Mouse (Mus musculus): ENCODE measurements around the gene Cables2. TPM values are rescaled to one million over a fixed set of nuclear protein-coding genes. Genes with fewer than 3 reads are reported as not detected.
"Not testable (repeated sequence)": the region's sequence is repeated elsewhere in the genome, so short reads cannot be mapped to it uniquely, and the experiment has no call there.

The Cables2 gene
- polyA plus RNA-seq, 1 experiment from 2014 or later: 19.8 TPM

DNA sequence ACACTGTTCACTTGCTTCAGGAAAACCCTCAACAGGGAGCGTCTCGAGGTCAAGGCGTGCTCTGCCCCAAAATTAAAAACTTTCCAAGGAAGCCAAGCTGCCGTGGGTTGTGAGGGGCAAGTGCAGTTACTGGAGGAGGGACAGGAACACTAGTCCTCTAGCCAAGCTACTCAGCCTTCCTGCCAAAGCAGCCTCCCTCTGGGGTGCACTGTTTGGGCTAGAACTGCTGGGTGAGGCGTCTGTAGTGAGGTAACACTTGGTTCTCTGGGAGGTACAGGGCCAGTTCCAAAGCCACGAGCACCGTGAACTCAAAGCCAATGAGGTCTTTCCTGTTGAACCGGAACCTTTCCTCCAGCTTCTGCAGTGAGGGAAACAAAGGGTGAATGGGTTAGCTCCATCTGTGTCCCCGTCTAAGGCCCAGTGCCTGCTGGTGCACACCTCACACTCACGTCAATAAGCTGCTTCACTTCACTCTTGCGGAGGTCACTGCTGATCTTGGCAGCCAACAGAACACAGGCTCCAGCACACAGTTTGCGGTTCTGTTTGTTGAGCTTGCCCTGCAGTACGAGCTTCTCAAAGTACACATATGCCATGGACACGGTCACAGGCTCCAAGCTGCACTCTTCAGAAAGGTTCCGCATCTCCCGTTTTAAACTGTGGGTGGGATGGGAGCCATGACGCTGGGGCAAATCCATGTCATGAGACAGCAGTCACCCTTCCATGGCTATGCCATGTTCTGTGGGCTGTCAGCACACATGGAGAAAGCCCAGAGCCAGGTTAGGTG is 13.3 kb downstream of the Cables2 start:
- not testable (repeated sequence) for H3K4me3 ChIP-seq; H3K4me2 ChIP-seq; H3K9ac ChIP-seq; ATAC-seq (ENCODE audit: low FRiP score); H3K27ac ChIP-seq; H3K27me3 ChIP-seq; H3K9me3 ChIP-seq
- peaks cover 25% of the 10 kb centered on the region for H3K4me1 ChIP-seq (replicated peaks)
- WGBS: 75% methylated on average over 17 of the region's 17 CpGs
- H3K36me3 ChIP-seq: peaks cover 61% of the 10 kb centered on the region

DNA sequence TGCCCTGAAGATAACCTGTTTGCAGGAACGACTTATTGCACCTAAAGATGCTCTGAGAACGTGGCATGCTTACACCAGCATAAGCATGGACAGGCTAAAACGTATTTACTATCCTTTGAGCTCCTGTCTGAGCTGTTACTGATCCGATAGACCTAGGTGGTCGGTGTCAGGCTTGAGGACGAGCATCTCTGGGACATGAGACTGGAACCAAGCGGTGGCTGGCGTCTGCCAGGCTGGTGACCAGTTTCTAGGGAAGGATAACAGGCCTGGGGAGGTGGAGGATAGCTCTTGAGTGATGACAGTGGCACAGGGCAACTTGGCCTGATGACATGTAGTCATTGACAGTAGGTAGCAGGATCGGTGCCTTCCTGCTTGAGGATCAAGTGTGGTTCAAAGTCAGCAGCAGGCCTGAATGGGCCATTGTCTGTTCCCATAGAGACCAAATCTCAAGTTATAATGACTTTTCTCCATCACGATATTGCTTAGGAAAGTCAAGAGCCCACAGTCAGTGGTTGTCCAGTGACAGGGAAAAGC is 14.3 kb downstream of the Cables2 start:
- WGBS: 82% methylated on average over 10 of the region's 10 CpGs

DNA sequence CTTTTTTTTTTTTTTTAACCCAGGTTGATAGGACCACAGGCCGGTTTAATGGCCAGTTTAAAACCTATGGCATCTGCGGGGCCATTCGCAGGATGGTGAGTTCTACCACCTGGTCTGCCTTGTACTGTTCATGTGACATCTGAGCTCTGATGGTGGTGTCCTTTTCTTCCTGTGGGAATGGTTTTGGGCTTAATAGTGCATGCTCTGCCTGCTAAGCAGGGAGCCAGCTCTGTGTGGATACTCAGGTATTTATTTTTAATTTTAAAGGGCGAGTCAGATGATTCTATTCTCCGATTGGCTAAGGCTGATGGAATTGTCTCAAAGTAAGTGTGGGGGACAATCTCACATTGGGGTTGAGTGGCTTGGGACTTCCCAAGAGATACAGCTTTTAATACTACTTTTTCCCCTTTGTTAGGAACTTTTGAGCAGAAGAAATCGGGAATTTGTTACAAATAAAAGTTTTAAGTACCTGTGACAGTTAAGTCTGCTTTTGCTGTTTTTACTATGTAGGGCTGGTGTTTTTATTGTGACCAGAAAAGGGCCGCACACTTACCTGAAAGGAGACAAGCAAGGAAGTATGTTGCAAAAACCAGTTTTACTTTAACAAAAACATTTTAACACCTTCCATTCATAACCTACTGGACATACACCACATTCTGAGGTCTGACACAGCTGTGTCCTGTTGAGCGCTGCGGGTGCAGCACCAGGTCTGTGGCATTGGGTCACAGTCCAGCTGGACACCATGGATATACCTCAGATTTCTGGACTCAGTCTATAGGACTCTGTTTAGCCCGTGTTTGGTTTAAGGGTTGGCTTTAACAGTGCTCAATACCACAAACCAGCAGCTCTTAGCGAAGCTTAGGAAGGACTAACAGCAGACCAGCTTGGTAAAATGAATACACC is 15.1 kb downstream of the Cables2 start:
- Histone ChIP-seq H3K4me1 (replicated peaks) (peaks cover 25% of the 10 kb centered on the region), H3K27ac (peak overlapping the region; percentile 89), H3K4me3 (peak overlapping the region; percentile 86), H3K36me3 (peaks cover 47% of the 10 kb centered on the region), H3K4me2 (peak overlapping the region; percentile 93), H3K27me3 (no peaks in the 10 kb centered on the region), H3K9ac (peak overlapping the region; percentile 93), H3K9me3 (no peaks in the 10 kb centered on the region)
- no peak for ATAC-seq (ENCODE audit: low FRiP score)
- 57% methylated on average over 11 of the region's 11 CpGs for WGBS

More for the DNA sequence above, 14.3 kb downstream of the Cables2 start:
- not testable (repeated sequence) for H3K9ac ChIP-seq; H3K27me3 ChIP-seq; ATAC-seq (ENCODE audit: low FRiP score); H3K9me3 ChIP-seq; H3K4me3 ChIP-seq; H3K4me2 ChIP-seq; H3K27ac ChIP-seq
- H3K36me3 ChIP-seq: peaks cover 55% of the 10 kb centered on the region
- H3K4me1 ChIP-seq (replicated peaks): peaks cover 25% of the 10 kb centered on the region

DNA sequence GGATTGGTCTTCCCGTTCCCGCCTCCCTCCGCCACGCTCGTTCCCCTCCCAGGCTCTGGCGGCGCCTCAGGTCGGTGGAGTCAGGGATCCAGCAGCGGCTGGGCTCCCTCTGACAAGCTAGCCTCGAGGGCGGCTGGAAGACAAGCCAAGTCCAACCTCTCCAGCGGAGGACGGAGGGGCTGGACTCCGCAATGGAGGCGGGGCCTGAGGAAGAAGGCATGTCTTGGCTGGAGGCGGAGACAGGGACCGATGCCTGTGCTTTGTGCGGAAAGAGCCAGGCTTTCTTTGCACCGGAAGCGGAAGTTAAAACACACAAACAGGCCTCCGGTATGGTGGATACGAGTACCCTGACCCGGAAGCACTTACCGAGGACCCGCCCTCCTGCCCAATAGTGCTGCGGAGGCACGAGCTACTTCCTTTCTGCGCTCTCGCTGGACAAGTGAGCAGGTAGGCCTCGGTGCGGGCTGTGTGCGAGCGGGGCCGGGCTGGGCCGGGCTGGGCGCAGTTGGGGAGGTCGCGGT is 16.2 kb downstream of the Cables2 start, which contains the start of gene Rps21:
Gene Rps21 (plus strand): TSS at position 377 of the 521 bp plus-strand sequence.
- Histone ChIP-seq H3K9ac (peak within 1 kb of the TSS; percentile 93), H3K4me2 (peak within 1 kb of the TSS; percentile 93), H3K27ac (peak within 1 kb of the TSS; percentile 96), H3K4me1 (replicated peaks) (peaks cover 25% of the 10 kb centered on the region), H3K4me3 (peak within 1 kb of the TSS; percentile 86), H3K36me3 (peaks cover 36% of the 10 kb centered on the region), H3K27me3 (no peaks in the 10 kb centered on the region), H3K9me3 (no peaks in the 10 kb centered on the region)
- 0% methylated on average over 31 of the region's 38 CpGs for WGBS
- ATAC-seq (ENCODE audit: low FRiP score): peak; percentile 96

DNA sequence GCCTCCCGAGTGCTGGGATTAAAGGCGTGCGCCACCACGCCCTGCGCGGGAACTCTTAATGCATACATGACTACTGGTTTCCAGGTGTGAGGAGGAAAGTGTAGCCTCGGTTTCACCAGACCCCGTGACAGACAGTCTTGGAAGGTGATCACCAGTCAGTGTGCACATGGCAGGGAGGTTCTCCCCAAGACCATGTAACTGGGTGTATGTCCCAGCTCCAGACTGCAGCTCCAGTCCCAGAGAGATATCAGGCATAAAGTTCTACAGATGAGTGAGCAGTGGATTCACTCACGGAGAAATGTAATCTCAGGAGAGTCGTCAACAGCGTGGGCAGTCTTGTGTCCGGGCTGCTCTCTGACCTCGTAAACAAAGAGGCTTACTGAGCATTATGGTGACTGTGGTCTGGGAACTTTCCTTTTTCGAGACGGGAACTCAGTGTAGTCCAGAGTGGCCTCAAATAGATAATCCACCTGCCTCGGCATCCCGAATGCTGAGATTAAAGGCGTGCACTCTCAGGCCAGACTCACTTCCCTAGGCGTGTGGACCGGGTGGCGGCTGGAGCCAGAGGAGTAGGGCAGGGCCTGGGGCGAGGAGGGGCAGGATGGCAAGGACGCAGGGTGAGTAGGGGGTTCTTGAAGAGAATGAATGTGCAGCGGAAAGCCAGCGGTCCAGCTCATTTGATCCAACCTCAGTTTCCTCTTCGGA is 16.8 kb downstream of the Cables2 start:
- peaks cover 30% of the 10 kb centered on the region for H3K36me3 ChIP-seq
- ATAC-seq (ENCODE audit: low FRiP score): peak; percentile 71
- H3K27ac ChIP-seq: peak overlapping the region; percentile 96
- peaks cover 27% of the 10 kb centered on the region for H3K4me1 ChIP-seq (replicated peaks)
- no peaks in the 10 kb centered on the region for H3K9me3 ChIP-seq
- peak overlapping the region; percentile 86 for H3K4me3 ChIP-seq
- WGBS: 25% methylated on average over 26 of the region's 26 CpGs
- H3K27me3 ChIP-seq: no peaks in the 10 kb centered on the region
- peak overlapping the region; percentile 89 for H3K9ac ChIP-seq
- peak overlapping the region; percentile 83 for H3K4me2 ChIP-seq

DNA sequence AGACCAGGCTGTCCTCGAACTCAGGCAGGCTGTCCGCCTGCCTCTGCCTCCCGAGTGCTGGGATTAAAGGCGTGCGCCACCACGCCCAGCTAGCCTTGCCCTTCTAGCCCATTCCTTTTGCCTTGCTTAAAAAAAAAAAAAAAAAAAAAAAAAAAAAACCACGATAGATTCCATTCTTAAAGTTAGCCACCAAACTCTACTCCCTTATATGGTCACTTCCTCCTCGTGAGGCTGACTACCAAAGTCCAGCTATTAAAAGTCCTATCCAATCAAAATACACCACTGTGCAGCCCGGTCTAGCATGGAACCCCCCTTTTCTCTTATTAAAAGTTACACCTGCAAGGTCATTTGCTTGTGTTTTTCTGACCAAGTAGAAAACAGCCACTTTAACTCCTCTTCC is 17.6 kb downstream of the Cables2 start:
- H3K4me3 ChIP-seq: peak overlapping the region; percentile 86
- no peaks in the 10 kb centered on the region for H3K9me3 ChIP-seq
- peaks cover 22% of the 10 kb centered on the region for H3K36me3 ChIP-seq
- peaks cover 31% of the 10 kb centered on the region for H3K4me1 ChIP-seq (replicated peaks)
- H3K27me3 ChIP-seq: no peaks in the 10 kb centered on the region
- WGBS: 94% methylated on average over 9 of the region's 9 CpGs
- no peak overlapping the region; the same call in 1 of the 2 replicates for H3K27ac ChIP-seq
- ATAC-seq (ENCODE audit: low FRiP score): no peak
- no peak overlapping the region; the same call in 1 of the 2 replicates for H3K9ac ChIP-seq
- H3K4me2 ChIP-seq: peak overlapping the region; percentile 83

DNA sequence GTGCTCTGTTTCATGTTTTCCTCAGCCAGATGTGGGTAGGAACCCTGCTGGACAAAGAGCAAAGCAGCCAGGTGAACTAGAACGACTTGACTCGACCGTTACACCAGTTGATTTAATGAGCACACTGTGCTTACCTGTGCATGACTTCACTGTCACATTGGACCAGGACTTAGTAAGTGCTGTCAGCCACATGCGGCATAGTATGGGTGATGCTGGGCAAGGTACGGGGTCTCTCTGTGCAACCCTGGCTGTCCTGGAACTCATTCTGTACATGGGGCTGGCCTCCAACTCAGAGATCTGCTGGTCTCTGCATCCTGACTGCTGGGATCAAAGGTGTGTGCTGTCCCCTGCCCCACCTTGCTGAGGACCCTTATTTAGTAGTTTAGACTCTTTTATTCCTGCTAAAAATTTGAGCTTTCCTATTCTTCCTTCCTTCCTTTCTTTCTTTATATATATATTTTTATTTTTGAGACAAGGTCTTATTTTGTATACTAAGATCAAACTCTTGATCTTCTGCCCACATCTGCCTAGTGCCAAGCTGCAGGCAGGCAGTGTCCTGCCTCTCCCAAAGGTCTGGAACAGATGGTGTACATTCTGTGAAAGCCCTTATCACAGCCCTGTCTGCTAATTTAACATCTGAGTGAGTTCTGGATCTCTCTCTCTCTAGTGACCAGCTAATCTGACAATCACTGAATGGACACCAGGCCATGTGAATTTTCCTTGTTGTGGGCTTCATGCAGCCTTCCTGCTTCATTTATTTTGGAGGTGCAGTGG is 18.7 kb downstream of the Cables2 start:
- H3K9me3 ChIP-seq: no peaks in the 10 kb centered on the region
- H3K27ac ChIP-seq: no peak overlapping the region
- no peak overlapping the region for H3K4me2 ChIP-seq
- ATAC-seq (ENCODE audit: low FRiP score): no peak
- no peaks in the 10 kb centered on the region for H3K27me3 ChIP-seq
- H3K9ac ChIP-seq: no peak overlapping the region
- peaks cover 11% of the 10 kb centered on the region for H3K36me3 ChIP-seq
- H3K4me3 ChIP-seq: no peak overlapping the region
- H3K4me1 ChIP-seq (replicated peaks): peaks cover 31% of the 10 kb centered on the region
- 91% methylated on average over 5 of the region's 5 CpGs for WGBS

DNA sequence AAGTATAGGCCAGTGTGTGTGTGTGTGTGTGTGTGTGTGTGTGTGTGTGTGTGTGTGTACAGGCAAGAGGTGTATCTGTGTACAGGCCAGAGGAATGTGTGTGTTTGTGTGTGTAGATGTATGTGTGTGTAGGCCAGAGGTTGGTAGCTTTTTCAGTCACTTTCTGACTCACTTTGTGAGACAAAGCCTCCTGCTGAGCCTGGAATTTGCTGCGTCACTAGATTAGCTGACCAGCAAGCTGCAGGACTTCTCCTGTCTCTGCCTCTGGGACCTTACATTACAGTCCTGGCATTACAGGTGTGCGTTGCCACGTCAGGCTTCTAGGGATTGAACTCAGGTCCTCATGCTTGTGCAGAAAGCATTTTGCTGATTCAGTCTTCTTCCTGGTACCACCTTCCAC is 21.5 kb downstream of the Cables2 start:
- H3K9ac ChIP-seq: no peak overlapping the region
- H3K36me3 ChIP-seq: no peaks in the 10 kb centered on the region
- WGBS: 46% methylated on average over 3 of the region's 3 CpGs
- H3K4me3 ChIP-seq: no peak overlapping the region
- H3K9me3 ChIP-seq: no peaks in the 10 kb centered on the region
- no peak overlapping the region for H3K4me2 ChIP-seq
- ATAC-seq (ENCODE audit: low FRiP score): no peak
- peaks cover 19% of the 10 kb centered on the region for H3K4me1 ChIP-seq (replicated peaks)
- H3K27ac ChIP-seq: no peak overlapping the region
- no peaks in the 10 kb centered on the region for H3K27me3 ChIP-seq

DNA sequence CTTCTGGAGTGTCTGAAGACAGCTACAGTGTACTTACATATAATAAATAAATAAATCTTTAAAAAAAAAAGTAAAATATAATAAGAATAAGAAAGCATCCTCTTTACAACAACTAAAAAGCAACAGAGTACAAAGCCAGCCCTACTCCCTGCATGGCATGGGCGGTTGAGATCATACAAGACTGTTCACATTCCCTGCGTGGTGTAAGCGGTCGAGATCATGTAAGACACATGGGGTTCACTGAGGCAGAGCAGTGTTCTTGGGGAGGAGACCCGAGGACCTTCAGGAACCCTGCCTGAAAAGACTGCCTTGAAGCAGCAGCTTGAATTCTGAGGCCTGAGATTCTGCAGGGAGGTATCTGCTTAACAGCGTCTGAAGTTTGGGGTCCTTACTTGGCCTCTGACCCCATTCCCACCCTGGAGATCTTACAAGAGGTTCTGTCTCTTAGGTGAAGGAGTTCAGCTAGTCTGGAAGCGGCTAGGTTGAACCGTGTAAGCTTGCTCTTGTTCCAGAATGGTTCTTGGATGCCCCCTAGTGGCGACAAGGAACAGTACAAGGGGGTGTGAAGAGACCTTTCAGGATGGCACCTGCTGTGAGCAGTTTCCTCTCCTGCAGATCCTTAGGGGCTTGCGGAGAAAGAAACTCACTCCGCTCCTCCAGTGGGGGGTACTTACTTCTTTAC is 22.2 kb downstream of the Cables2 start:
- Histone ChIP-seq H3K27ac (0 out of 2 replicates have a peak overlapping the region, but pooled peaks have one; percentile 12), H3K36me3 (no peaks in the 10 kb centered on the region), H3K27me3 (no peaks in the 10 kb centered on the region), H3K4me3 (no peak overlapping the region), H3K4me1 (replicated peaks) (peaks cover 13% of the 10 kb centered on the region), H3K9ac (no peak overlapping the region), H3K9me3 (no peaks in the 10 kb centered on the region), H3K4me2 (no peak overlapping the region)
- WGBS: 29% methylated on average over 11 of the region's 11 CpGs
- peak; percentile 80 for ATAC-seq (ENCODE audit: low FRiP score)

DNA sequence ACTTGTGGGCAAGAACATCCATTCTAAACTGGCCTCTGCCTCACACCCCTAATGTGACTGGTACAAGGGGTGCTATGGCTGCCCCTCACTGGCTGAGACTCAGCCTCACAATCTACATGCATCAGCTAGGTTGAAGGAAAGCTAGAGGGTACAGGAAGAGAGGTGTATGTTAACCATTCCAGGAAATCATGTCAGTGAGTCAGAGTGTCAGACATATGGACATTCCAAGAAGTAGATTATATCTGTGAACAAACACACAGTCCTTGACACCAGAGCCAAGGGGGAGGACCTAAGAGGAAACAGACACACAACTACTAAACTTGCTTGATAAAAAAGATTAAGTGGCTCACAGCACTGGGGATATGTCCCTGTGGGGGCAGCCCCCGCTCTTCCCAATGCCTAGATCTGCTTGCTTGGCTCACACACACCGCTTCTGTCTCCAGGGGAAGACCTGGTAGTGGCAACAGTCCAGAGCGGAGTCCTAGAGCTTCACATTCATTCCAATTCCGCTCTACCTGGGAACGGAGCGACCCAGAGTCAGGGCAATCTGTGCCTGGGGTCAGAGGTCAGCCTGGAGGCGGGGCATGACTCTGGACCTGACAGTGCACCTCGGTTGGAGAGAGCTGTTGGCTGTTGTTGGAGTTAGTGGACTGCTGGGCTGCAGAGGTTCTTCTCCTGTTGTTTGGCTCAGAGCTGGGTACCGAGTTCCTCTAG is 24.2 kb downstream of the Cables2 start:
- WGBS: 72% methylated on average over 9 of the region's 9 CpGs
- no peaks in the 10 kb centered on the region for H3K9me3 ChIP-seq
- H3K9ac ChIP-seq: no peak overlapping the region
- H3K27me3 ChIP-seq: no peaks in the 10 kb centered on the region
- peaks cover 6% of the 10 kb centered on the region; the same call in 1 of the 2 replicates for H3K4me1 ChIP-seq (replicated peaks)
- no peak for ATAC-seq (ENCODE audit: low FRiP score)
- H3K4me2 ChIP-seq: no peak overlapping the region
- H3K36me3 ChIP-seq: no peaks in the 10 kb centered on the region
- no peak overlapping the region for H3K4me3 ChIP-seq
- no peak overlapping the region for H3K27ac ChIP-seq

Data from hindbrain, embryonic 13.5 days (tissue).